Mouse (Mus musculus) intestine, embryonic 16.5 days (tissue): ENCODE results near the gene Pde6c. TPM values are rescaled to one million over a fixed set of nuclear protein-coding genes. Genes with fewer than 3 reads are reported as not detected.
A peak's percentile ranks its signal among the peaks of the same experiment; 100 is the strongest.

ENCODE experiments used
- ATAC-seq: fragments of 200-750 bp; cut with Nextera tagmentation; 2 replicates; pipeline ENCODE4 v1.8.0; 2017; ENCODE audit warnings: moderate TSS enrichment, moderate library complexity
- H3K27ac ChIP-seq: fragments of 300-500 bp; sonication (generic); 2 replicates; pipeline ENCODE4 v1.5.1; 2014; ENCODE audit warnings: mild to moderate bottlenecking, low read length
- H3K27me3 ChIP-seq: fragments of 300-500 bp; sonication (generic); replicated peaks from 2 replicates; pipeline ENCODE4 v1.6.1; 2014; ENCODE audit warnings: low read length, control low read depth, mixed read lengths; ENCODE audit not compliant: control insufficient read depth, insufficient read depth
- H3K36me3 ChIP-seq: fragments of 300-500 bp; sonication (generic); 2 replicates; pipeline ENCODE4 v1.6.1; 2014; ENCODE audit warnings: low read length, control low read depth; ENCODE audit not compliant: control insufficient read depth, insufficient read depth
- H3K4me1 ChIP-seq: fragments of 300-500 bp; sonication (generic); 2 replicates; pipeline ENCODE4 v1.6.1; 2014; ENCODE audit warnings: low read length, control low read depth, mixed read lengths; ENCODE audit not compliant: control insufficient read depth, insufficient read depth
- H3K4me2 ChIP-seq: fragments of 300-500 bp; sonication (generic); 2 replicates; pipeline ENCODE4 v1.6.1; 2014; ENCODE audit warnings: low read depth, low read length, control low read depth
- H3K4me3 ChIP-seq: fragments of 300-500 bp; sonication (generic); 2 replicates; pipeline ENCODE4 v1.5.1; 2014; ENCODE audit warnings: mild to moderate bottlenecking, low read length
- H3K9ac ChIP-seq: fragments of 300-500 bp; sonication (generic); 2 replicates; pipeline ENCODE4 v1.6.1; 2014; ENCODE audit warnings: low read depth, low read length
- H3K9me3 ChIP-seq: fragments of 300-500 bp; sonication (generic); 2 replicates; pipeline ENCODE4 v1.6.1; 2016; ENCODE audit warnings: low read length, control low read depth; ENCODE audit not compliant: control insufficient read depth
- WGBS: fragments of 180-500 bp; shearing (Covaris S2); extraction: QIAGEN DNeasy Blood & Tissue Kit; methylation state at CpG from one replicate; pipeline ENCODE4 v1.1.7; 2014; 5-methylcytosine and 5-hydroxymethylcytosine counted together
- polyA plus RNA-seq: library from polyadenylated mRNA; unstranded; fragments of >200 nt; fragmentation: Nextera tagmentation; extraction: Ambion mirVana; gene quantifications from 2 replicates; pipeline ENCODE4 v1.2.1, GENCODE M21; 2015

Gene Pde6c
- polyA plus RNA-seq, 1 experiment from 2014 or later: 0.13 TPM

DNA sequence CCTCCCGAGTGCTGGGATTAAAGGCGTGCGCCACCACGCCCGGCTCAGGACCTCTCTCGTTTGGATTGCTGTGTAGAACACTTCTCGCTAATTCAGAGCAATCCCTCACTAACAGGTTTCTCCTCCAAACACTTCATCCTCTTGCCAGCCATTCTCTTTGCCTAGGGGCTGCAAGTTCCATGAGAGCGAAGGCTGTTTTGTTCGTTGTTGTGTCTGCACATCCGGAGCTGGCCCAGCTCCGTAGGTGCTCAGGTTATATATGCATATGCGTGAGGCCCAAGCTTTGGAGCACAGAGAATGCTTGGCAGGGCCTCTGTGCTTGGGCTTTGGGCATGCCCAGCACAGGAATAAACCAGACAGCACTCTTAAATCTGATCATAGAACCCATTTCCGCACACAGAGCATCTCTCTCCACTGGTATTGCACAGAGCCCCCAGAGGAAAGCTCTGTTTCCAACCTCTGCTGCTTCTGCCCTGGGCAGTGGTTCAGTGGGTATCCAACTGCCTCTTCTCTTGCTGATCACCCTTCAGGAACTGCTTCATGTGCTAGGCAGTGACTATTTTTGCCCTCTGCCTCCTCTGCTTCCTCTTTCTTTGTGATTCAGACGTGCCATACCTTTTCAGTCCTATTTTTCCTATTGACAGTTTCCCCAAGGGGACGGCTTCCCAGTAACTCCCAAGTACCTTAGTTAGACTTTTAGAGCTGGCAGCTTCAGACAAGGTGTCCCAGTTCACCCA lies 22.9 kb upstream of the Pde6c start:
- no peak for ATAC-seq
- Histone ChIP-seq H3K27me3 (no peaks in the 10 kb centered on the region), H3K4me1 (0 out of 2 replicates have a peak, but pooled peaks cover 4% of the 10 kb centered on the region), H3K27ac (no peak overlapping the region), H3K9me3 (no peaks in the 10 kb centered on the region), H3K9ac (no peak overlapping the region), H3K4me2 (no peak overlapping the region), H3K36me3 (no peaks in the 10 kb centered on the region), H3K4me3 (no peak overlapping the region)
- WGBS: 93% methylated on average over 15 of the region's 15 CpGs

DNA sequence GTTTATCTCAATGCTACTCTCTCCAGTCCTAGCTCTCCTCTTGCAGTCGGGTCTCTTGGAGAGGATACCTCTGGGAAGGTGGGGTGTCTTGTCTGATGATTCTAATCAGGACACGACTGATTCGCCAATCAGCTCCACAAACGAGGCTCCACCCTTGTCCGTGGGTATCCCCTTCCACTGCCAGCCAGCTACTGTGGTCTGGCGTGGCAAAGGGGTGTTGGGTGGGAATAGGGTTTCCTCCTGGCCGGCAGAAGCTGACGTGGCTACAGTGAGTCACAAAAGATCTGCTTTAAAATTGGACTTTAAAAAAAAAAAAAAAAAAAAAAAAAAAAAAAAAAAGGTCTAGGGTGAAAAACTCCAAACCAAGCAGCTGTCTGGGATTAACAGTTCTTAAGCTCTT lies 21.5 kb upstream of the Pde6c start:
- H3K4me1 ChIP-seq: 0 out of 2 replicates have a peak, but pooled peaks cover 4% of the 10 kb centered on the region
- WGBS: 84% methylated on average over 8 of the region's 8 CpGs
- no peaks in the 10 kb centered on the region for H3K9me3 ChIP-seq
- no peak overlapping the region for H3K4me2 ChIP-seq
- H3K27ac ChIP-seq: no peak overlapping the region
- no peaks in the 10 kb centered on the region for H3K36me3 ChIP-seq
- no peak overlapping the region for H3K4me3 ChIP-seq
- H3K9ac ChIP-seq: no peak overlapping the region
- H3K27me3 ChIP-seq: no peaks in the 10 kb centered on the region
- ATAC-seq: no peak

DNA sequence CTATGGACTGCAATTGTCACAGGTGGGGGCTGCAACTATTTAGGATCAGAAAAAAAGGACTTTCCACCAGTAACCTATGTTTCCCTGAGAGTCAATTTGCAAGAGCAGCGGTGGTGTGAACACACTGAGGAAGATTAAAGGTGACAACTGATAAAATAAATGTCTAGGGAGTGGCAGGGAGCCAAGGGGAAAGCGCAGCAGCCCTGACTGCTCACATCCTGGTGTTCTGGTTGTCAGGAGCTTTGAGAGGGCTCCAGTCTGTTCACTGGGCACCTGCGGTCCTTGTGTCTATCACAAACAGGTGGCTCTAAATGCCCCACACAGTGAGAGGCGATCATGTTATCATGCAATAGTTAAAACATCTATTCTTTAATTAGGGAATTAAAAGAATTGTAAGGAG lies 20.0 kb upstream of the Pde6c start:
- Histone ChIP-seq H3K27me3 (no peaks in the 10 kb centered on the region), H3K9me3 (no peaks in the 10 kb centered on the region), H3K9ac (no peak overlapping the region), H3K36me3 (no peaks in the 10 kb centered on the region), H3K27ac (no peak overlapping the region), H3K4me1 (0 out of 2 replicates have a peak, but pooled peaks cover 4% of the 10 kb centered on the region), H3K4me3 (no peak overlapping the region), H3K4me2 (no peak overlapping the region)
- WGBS: 37% methylated on average over 4 of the region's 4 CpGs
- ATAC-seq: peak; percentile 70

DNA sequence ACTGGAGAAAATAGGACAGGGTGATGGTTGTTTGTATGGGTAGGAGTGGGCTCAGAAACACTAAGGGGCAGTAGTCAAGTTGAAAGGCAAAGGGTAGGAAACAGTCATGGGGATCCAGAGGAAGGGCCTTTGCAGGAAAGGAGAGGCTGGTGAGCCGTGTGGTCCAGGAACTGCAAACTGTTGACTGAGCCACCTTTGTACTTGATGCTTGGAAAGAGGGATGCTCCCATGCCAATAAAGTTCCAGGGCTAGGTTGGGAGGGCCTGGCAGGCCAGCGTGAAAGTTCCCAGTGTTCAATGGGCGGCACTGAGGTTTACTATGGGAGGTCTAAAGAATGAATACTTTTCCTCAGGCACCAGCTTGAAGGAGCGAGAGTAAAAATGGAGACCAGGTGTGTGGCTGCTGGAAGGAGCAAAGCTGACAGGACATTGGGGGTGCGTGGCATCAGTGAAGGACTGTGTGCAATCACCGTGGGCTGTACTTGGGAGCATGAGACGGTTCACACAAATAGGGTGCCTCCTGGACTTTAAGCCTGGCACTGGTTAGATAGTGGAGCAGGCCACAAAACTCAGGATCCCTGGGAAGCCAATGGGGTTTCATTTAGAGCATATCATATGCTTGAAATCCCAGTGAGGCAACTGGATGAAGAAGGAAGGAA lies 17.6 kb upstream of the Pde6c start:
- Histone ChIP-seq H3K4me1 (0 out of 2 replicates have a peak, but pooled peaks cover 4% of the 10 kb centered on the region), H3K4me3 (no peak overlapping the region), H3K27me3 (no peaks in the 10 kb centered on the region), H3K9me3 (no peaks in the 10 kb centered on the region), H3K36me3 (no peaks in the 10 kb centered on the region), H3K4me2 (no peak overlapping the region), H3K27ac (no peak overlapping the region), H3K9ac (no peak overlapping the region)
- ATAC-seq: no peak
- WGBS: 82% methylated on average over 7 of the region's 7 CpGs

DNA sequence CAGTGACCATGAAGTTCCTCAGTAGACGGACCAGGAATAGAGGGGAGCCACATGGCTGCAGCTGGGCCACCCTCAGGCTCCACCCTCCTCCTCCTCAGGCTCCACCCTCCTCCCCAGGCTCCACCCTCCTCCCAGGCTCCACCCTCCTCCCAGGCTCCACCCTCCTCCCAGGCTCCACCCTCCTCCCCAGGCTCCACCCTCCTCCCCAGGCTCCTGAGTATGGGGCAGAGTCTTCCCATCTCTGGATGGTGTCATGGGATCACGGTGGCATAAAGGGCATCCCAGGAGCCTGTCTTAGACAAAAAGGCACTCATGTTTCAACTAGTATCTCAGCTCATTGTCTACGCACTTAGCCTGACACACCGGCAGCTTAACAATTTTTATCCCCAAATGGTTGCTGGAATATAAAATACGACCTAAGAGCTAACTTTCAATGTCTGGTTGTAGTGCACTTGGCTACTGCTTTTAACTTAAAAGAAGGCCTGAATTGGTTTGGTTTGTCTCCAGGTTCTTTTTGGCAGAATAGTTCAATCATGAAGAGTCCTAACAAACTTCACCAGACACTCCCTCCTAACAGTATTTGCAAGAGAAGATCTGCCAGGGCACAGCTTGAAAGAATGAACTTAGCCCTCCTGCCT lies 12.3 kb upstream of the Pde6c start:
- ATAC-seq: no peak
- 78% methylated on average over 5 of the region's 5 CpGs for WGBS
- Histone ChIP-seq H3K9ac (no peak overlapping the region), H3K4me1 (peaks cover 6% of the 10 kb centered on the region), H3K4me2 (no peak overlapping the region), H3K27ac (no peak overlapping the region), H3K9me3 (no peaks in the 10 kb centered on the region), H3K36me3 (no peaks in the 10 kb centered on the region), H3K4me3 (no peak overlapping the region), H3K27me3 (peaks cover 10% of the 10 kb centered on the region; the same call in 1 of the 2 replicates)

DNA sequence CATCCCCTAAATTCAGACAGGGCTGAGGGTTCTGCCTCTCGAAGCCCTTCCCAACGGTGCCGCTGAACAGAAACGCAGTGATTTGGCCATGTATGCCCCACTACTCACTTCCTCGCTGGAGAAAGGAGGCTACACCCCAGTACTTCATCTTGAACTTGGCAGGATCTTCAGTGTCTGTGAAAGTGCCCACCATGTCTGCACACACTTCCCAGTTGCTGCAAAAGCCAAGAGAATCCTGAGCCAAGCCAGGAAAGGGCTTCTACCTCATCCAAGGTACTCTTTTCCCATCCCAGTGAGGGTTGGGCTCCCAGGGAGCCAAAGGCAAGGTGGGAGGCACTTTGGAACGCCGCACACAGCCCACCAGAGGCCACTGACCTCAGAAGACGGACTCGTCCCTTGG lies 8.7 kb upstream of the Pde6c start:
- WGBS: 23% methylated on average over 9 of the region's 9 CpGs
- peak; percentile 43 for ATAC-seq
- H3K9me3 ChIP-seq: no peaks in the 10 kb centered on the region
- H3K9ac ChIP-seq: peak overlapping the region; percentile 70
- H3K27me3 ChIP-seq: peaks cover 10% of the 10 kb centered on the region; the same call in 1 of the 2 replicates
- H3K4me1 ChIP-seq: peaks cover 6% of the 10 kb centered on the region
- peak overlapping the region; percentile 97 for H3K4me2 ChIP-seq
- no peak overlapping the region for H3K27ac ChIP-seq
- H3K4me3 ChIP-seq: peak overlapping the region; percentile 59
- H3K36me3 ChIP-seq: no peaks in the 10 kb centered on the region

DNA sequence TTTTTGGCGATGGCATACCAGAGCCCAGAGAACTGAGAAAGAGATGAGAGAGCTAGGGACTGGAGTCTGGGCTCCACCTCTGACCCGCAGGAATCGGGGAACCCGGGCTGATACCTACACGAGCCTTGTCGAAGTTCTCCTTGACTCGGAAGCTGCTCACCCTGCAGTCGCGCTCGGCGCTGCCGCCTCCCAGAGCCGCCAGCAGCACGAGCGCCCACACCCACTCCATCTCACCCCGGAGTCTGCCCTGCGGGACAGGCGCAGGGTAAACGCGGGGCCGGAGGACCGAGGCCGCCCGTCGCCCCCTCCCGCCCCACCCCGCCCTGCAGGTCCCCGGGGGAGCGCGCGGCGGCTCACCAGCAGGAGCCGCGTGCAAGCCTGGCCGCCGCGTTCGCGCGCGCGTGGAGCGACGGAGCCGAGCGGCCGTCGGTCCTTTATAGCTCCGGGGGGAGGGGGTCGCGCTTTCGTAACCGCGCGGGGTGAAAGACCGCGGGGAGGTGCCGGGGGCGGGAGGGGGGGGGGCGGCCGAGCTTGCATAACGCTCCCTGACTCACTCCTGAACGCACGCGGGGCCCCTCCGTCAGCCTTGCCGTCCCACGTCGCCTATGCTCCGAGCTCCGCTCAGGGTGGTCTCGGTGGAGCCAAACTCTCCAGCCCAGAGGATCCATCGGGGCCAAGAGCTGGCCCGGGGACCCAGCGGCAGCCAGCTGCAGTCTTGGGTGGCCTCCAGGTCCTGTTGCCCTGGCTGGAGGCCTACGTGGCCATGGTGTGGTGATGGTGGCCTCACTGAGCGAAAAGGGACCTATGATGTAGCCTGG lies 8.0 kb upstream of the Pde6c start:
- peak overlapping the region; percentile 33; the same call in 1 of the 2 replicates for H3K27ac ChIP-seq
- H3K27me3 ChIP-seq: peaks cover 10% of the 10 kb centered on the region; the same call in 1 of the 2 replicates
- H3K4me1 ChIP-seq: peaks cover 6% of the 10 kb centered on the region
- H3K9me3 ChIP-seq: no peaks in the 10 kb centered on the region
- peak; percentile 86 for ATAC-seq
- H3K4me2 ChIP-seq: peak overlapping the region; percentile 97
- peak overlapping the region; percentile 59 for H3K4me3 ChIP-seq
- H3K36me3 ChIP-seq: no peaks in the 10 kb centered on the region
- WGBS: 1% methylated on average over 67 of the region's 77 CpGs
- peak overlapping the region; percentile 70 for H3K9ac ChIP-seq

DNA sequence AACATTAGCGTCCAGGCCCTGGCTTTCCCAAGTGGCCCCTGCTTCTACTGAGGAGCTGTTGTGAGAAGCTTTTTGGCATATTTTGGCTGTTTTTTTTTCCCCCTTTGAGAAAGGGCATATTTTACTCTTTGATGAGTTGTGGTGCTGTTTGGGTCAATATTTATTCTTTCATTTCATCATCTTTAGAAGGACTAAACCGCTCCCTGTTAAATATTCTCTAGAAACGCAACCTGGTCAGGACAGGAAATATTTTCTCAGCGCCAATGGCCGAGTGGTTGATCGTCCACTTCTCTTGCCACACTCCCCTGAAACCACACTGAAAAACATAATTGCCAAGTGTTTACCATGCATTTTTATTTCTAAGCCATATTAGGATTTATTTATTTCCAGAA lies 7.4 kb upstream of the Pde6c start, which contains the start of gene Rbp4:
Gene Rbp4 (minus strand): TSS at position 63 of the 392 bp plus-strand sequence.
- Histone ChIP-seq H3K4me2 (peak within 1 kb of the TSS; percentile 97), H3K27ac (peak within 1 kb of the TSS; percentile 33; the same call in 1 of the 2 replicates), H3K9me3 (no peaks in the 10 kb centered on the region), H3K9ac (peak within 1 kb of the TSS; percentile 70), H3K36me3 (no peaks in the 10 kb centered on the region), H3K4me3 (peak within 1 kb of the TSS; percentile 59), H3K4me1 (peaks cover 6% of the 10 kb centered on the region), H3K27me3 (peaks cover 10% of the 10 kb centered on the region; the same call in 1 of the 2 replicates)
- 53% methylated on average over 6 of the region's 6 CpGs for WGBS
- no peak for ATAC-seq
